Mouse (Mus musculus) gastrocnemius, adult 18-20 months (tissue): ENCODE results near the gene Hba-x. TPM values are rescaled to one million over a fixed set of nuclear protein-coding genes. Genes with fewer than 3 reads are reported as not detected.
A peak's percentile ranks its signal among the peaks of the same experiment; 100 is the strongest.
"Not testable (repeated sequence)": the region's sequence is repeated elsewhere in the genome, so short reads cannot be mapped to it uniquely, and the experiment has no call there.

ENCODE experiments used
- DNase-seq: peaks from one replicate; pipeline ENCODE4 v3.0.0; 2021; ENCODE audit warnings: low spot score
- total RNA-seq, 2 experiments: library from RNA; stranded (reverse); gene quantifications; 2 replicates each; pipeline ENCODE4 v1.2.3; 2021

Hba-x gene
- total RNA-seq, 2 experiments from 2014 or later: not detected

GRCm38 (mm10) chr11:32285031-32285775 lies 9.0 kb downstream of the Hba-x start:
- no peak for DNase-seq

GRCm38 (mm10) chr11:32285887-32286286 lies 9.7 kb downstream of the Hba-x start:
- not testable (repeated sequence) for DNase-seq

- peak; percentile 73 for DNase-seq
Observed at GRCm38 (mm10) chr11:32286695-32287492, 10.7 kb downstream of the Hba-x start, which contains the start of gene Hbq1b. TSS of gene Hbq1b (plus strand) at chr11:32286965.

DNA sequence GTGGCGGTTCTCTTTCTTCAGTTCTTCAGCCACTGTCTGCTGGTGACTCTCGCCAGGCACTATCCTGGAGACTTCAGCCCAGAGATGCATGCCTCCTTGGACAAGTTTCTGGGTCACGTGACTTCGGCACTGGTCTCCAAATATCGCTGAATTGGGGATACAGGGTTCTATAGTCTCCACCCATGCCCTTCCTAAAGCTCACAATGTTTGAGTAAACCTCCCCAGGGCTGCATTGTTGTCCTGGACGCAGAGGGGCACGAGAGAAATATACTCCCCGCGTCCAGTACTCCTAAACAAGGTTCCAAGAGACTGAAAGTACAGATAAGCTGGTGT lies 11.3 kb downstream of the Hba-x start:
- DNase-seq: no peak

DNA sequence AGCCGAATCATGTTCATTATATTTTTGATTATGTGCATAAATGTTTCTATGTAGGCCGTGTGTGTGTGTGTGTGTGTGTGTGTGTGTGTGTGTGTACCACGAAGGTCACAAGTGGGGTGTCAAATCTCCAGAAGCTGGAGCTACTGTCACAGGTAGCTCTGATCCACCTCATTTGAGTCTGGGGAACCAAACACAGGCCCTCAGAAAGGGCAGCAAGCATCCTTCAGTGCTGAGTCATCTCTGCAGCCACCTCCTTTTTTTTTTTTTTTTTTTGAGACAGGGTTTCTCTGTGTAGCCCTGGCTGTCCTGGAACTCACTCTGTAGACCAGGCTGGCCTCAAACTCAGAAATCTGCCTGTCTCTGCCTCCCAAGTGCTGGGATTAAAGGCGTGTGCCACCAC lies 16.6 kb downstream of the Hba-x start:
- DNase-seq: not testable (repeated sequence)

GRCm38 (mm10) chr11:32293479-32293878 lies 17.3 kb downstream of the Hba-x start:
- DNase-seq: not testable (repeated sequence)

GRCm38 (mm10) chr11:32296203-32296602 lies 20.0 kb downstream of the Hba-x start, which contains the start of gene Hba-a2:
TSS of gene Hba-a2 (plus strand) at chr11:32296489.
- DNase-seq: not testable (repeated sequence)

GRCm38 (mm10) chr11:32297417-32297816 lies 21.2 kb downstream of the Hba-x start:
- not testable (repeated sequence) for DNase-seq

GRCm38 (mm10) chr11:32297866-32298531 lies 21.8 kb downstream of the Hba-x start:
- no peak for DNase-seq

DNA sequence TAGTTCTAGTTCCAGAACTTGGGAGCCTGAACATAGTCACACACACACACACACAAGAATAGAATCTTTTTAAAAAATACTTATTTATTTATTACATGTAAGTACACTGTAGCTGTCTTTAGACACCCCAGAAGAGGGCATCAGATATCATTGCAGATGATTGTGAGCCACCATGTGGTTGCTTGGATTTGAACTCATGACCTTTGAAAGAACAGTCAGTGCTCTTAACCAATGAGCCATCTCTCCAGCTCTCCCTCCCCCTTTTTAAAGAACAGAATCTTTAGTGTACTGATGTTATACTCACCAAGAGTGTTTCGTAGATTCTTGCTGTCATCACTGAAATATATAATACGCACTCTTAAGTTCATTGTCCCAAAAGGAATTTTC lies 22.3 kb downstream of the Hba-x start:
- DNase-seq: no peak

GRCm38 (mm10) chr11:32299865-32300264 lies 23.7 kb downstream of the Hba-x start, which contains the start of gene Hbq1a:
TSS of gene Hbq1a (plus strand) at chr11:32300069.
- DNase-seq: peak; percentile 42

DNA sequence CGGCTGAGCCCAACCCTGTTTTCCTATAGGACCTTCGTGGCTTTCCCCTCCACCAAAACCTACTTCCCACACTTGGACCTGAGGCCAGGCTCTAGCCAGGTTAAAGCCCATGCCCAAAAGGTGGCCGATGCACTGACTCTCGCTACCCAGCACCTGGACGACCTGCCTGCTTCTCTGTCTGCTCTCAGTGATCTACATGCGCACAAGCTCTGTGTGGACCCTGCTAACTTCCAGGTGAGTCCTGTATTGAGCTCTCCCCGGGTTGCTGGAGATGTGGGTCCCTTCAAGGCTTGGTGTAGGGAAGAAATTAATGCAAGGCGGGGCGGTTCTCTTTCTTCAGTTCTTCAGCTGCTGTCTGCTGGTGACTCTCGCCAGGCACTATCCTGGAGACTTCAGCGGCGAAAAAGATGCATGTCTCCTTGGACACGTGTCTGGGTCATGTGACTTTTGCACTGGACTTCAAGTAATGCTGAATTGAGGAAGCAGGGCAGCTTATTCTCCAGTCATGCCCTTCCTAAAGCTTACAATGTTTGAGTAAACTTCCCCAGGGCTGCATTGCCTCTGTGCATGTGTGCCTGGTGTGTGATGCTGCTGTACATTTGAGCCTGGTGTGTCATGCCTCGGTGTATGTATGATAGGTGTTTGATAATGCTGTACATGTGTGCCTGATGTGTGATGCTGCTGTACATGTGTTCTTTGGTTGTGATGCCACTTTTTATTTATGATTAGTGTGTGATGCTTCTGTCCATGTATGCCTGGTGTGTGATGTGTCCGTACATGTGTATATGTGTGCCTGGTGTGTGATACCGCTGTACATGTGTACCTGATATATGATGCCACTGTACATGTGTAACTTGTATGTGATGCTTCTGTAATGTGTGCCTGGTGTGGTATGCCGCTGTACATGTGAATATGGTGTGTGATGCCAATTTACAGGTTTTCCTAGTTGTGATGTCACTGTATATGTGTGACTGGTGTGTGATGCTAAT lies 24.4 kb downstream of the Hba-x start:
- DNase-seq: no peak

DNA sequence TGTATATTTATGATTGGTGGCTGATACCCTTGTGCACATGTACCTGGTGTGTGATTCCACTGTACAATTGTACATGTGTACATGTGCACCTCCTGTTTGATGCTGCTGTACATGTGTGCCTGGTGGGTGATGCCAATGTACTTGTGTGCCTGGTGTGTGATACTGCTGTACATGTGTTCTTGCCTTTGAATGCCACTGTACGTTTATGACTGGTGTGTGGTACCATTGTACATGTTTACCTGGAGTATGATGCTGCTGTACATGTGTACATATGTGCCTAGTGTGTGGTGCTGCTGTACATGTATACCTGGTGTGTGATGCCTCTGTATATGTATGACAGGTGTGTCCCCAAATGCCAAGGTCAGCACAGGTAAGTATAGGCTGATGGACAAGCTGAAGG lies 25.3 kb downstream of the Hba-x start:
- DNase-seq: no peak

- DNase-seq: no peak
Observed at GRCm38 (mm10) chr11:32302824-32303419, 26.7 kb downstream of the Hba-x start.

DNA sequence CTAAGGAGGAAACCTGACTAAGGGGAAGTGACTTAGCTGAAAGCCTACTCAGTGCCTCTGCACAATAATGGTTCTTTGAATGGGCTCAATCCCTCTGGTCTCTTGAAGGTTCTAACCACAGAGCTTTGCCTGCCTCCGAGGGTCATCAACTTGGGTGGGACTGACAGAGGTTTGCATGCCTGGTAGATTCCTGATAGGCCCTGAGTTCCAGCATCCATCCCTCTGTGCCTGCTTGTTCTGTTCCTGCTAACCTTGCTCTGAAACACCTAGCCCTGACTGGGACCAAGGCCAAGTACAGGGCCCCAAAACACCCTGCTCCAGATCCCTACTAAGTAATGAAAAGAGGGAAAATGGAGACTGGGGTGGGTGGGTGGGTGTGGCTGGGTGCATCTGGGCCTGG lies 27.3 kb downstream of the Hba-x start:
- no peak for DNase-seq

DNA sequence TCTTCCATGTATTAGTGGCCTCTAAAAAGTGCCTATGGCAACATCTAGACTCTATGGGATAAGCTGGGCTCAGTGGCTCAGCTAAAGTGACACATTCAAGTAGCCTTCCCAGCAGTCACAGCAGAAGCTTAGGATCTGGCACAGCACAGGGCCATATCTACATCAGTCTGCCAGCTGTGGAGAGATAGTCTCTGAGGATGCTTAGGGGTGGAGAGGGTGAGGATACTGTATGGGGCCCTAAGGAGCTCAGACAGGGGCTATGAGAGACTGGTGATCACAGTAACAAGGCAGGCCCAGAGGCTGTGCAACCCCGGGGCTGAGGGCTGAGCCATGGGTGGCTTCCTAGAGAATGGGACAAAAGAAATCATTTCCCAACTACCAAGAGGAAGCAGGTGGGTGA lies 30.8 kb downstream of the Hba-x start:
- DNase-seq: no peak

DNA sequence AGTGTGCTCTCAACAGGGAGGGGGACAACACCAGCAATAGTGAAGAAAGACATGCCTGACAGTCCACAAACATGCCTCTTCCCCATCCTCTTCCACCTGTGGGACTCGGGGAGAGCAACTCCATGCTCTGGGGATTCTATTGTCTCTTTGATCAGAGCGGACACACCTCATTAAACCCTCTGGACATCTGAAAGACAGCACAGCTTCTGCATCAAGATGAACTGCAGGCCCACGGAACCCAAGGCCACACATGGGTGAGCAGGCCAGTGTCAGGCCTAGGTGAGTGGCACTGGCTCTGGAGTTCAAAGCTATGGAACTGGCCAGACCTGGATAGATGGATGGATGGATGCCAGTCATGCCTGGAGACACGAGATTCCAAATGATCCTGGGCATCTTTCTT lies 33.2 kb downstream of the Hba-x start:
- no peak for DNase-seq

- DNase-seq: no peak
Observed at GRCm38 (mm10) chr11:32309928-32310327, 33.7 kb downstream of the Hba-x start.

DNA sequence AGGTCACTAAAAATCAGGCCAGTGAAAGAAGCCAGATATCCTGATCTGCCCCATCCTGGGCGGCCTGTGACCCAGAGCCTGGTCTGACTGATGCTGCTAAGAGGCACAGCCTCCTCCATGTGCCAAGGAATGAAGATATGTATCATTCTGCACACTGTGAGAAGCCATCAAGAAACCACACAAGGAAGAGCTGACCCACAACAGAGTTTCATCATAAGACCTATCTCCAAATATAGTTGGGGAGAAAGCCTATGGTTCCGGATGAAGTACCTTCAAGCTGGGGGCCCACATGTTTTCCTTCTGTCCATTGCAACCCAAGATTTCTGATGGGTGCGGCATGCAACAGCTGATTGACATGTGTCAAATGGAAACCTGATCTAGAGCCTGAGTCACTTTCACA lies 39.8 kb downstream of the Hba-x start:
- no peak for DNase-seq

DNA sequence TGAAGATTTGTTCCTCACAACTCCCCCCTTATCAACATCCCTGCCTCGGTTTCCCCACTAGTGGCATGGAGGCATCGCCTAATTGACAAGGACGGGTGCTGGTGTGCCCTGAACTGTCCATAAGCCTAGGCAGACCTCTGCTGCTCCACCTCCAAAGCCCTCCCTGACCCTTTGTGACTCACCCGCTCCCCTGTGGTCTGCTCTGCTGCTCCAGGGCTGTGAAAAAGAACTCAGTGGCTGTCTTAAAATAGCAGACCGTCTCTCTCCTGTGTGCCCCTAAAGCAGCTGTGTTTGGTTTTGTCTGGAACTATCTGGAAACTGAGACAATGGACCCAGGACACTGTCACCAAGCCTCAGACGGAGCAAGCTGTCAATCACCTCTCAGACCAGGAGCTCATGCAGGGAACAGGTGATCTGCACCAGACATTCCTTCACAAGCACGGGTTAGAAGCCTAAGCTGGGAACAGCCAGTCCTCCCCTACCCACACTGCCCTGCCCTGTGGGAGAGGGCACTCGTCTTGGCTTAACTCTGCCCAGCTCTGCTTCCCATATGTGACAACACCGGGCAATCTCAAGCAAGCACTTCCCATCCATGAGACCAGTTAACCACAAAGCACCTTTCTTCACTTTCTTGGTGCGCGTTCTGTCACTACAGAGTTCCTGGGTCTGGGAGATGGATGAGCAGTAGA lies 44.5 kb downstream of the Hba-x start:
- no peak for DNase-seq
